Mouse (Mus musculus) midbrain, postnatal 0 days (tissue): Measurements from ENCODE around the gene Smyd2. TPM values are rescaled to one million over a fixed set of nuclear protein-coding genes. Genes with fewer than 3 reads are reported as not detected.

Source experiments
- ATAC-seq: fragments of 200-750 bp; cut with Nextera tagmentation; 2 replicates; pipeline ENCODE4 v1.8.0; 2017; ENCODE audit warnings: moderate number of reproducible peaks, mild to moderate bottlenecking, moderate TSS enrichment, moderate library complexity; ENCODE audit not compliant: low FRiP score
- DNase-seq: peaks from one replicate; pipeline ENCODE4 v3.0.0-alpha.2; 2015; ENCODE audit warnings: low spot score
- H3K27ac ChIP-seq: fragments of 300-500 bp; sonication (generic); 2 replicates; pipeline ENCODE4 v1.5.1; 2014; ENCODE audit warnings: low read depth, mild to moderate bottlenecking, low read length, mixed read lengths
- H3K27me3 ChIP-seq: fragments of 300-500 bp; sonication (generic); 2 replicates; pipeline ENCODE4 v1.6.1; 2014; ENCODE audit warnings: low read length, control low read depth, mixed read lengths; ENCODE audit not compliant: insufficient read depth
- H3K36me3 ChIP-seq: fragments of 300-500 bp; sonication (generic); 2 replicates; pipeline ENCODE4 v1.6.1; 2014; ENCODE audit warnings: low read length, control low read depth, mixed read lengths; ENCODE audit not compliant: insufficient read depth
- H3K4me1 ChIP-seq: fragments of 300-500 bp; sonication (generic); 2 replicates; pipeline ENCODE4 v1.6.1; 2014; ENCODE audit warnings: mild to moderate bottlenecking, control low read depth, antibody characterized with exemption, low read length, mixed read lengths; ENCODE audit not compliant: insufficient read depth
- H3K4me2 ChIP-seq: fragments of 300-500 bp; sonication (generic); 2 replicates; pipeline ENCODE4 v1.6.1; 2014; ENCODE audit warnings: low read depth, mild to moderate bottlenecking, low read length, mixed read lengths; ENCODE audit not compliant: poor library complexity, severe bottlenecking
- H3K4me3 ChIP-seq: fragments of 300-500 bp; sonication (generic); 2 replicates; pipeline ENCODE4 v1.5.1; 2014; ENCODE audit warnings: low read depth, mild to moderate bottlenecking, low read length, moderate library complexity
- H3K9ac ChIP-seq: fragments of 300-500 bp; sonication (generic); replicated peaks from 2 replicates; pipeline ENCODE4 v1.6.1; 2014; ENCODE audit warnings: mild to moderate bottlenecking, low read length, moderate library complexity, mixed read lengths; ENCODE audit not compliant: poor library complexity, severe bottlenecking
- H3K9me3 ChIP-seq: fragments of 300-500 bp; sonication (generic); 2 replicates; pipeline ENCODE4 v1.6.1; 2016; ENCODE audit warnings: low read length, control low read depth
- CTCF ChIP-seq: IDR thresholded peaks from 2 replicates; pipeline ENCODE4 v1.5.1; 2016; ENCODE audit warnings: antibody characterized with exemption, mild to moderate bottlenecking
- WGBS: fragments of 180-500 bp; shearing (Covaris S2); extraction: QIAGEN DNeasy Blood & Tissue Kit; methylation state at CpG from one replicate; pipeline ENCODE4 v1.1.7; 2014; 5-methylcytosine and 5-hydroxymethylcytosine counted together
- polyA plus RNA-seq: library from polyadenylated mRNA; unstranded; fragments of >200 nt; fragmentation: Nextera tagmentation; extraction: Ambion mirVana; gene quantifications from 2 replicates; pipeline ENCODE4 v1.2.1, GENCODE M21; 2015
- total RNA-seq: library from RNA; depleted of rRNA; stranded (reverse); fragments of >200 nt; gene quantifications from 2 replicates; pipeline ENCODE4 v1.2.3, GENCODE M21; 2014

Gene Smyd2
- total and polyA plus RNA-seq, 2 experiments from 2014 or later: 66.3 to 88.7 TPM

DNA sequence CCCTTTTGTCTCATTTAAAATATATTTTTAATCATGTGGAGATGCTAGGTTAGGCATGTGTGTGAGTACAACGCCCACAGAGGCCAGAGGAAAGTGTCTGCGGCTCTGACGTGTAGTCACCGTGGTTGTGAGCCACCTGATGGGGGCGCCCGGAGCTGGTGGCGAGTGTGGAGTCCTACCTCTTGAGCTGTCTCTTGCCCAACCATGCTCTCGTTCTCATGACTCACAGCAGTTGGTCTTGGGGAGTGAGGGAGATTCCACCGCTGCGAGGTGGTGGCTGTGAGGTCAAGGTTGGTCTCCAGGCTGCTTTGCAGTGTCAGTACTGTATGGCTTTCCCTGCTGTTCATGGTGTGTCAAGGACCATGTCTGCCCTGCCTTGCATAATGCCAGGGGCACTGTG, 54.1 kb downstream of the Smyd2 start:
- WGBS: 85% methylated on average over 10 of the region's 10 CpGs
- Histone ChIP-seq H3K27ac (no peak overlapping the region), H3K4me2 (no peak overlapping the region), H3K9ac (no peak overlapping the region), H3K4me3 (no peak overlapping the region), H3K36me3 (no peaks in the 10 kb centered on the region), H3K4me1 (no peaks in the 10 kb centered on the region; the same call in 1 of the 2 replicates), H3K9me3 (no peaks in the 10 kb centered on the region), H3K27me3 (no peaks in the 10 kb centered on the region)
- TF ChIP-seq CTCF: no peak
- DNase-seq: no peak
- ATAC-seq: no peak

DNA sequence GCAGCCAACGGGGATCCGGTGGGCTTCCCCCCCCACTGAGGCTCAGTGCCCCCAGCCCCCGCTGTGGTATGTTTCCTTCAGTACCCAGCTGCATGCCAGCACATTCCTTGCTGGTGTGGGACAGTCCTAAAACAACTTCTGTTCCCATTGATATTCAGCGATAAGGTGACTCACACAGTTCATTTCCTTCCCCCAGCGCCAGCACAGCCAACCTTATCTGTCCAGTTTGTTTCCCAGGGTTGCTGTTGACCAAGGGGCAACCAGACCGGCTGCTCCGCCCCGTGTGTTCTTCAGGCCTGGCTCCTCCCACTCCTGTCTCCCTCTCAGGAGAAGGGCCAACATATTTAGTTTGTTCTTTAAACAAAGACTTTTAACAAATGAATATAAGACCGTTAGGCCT, 54.7 kb downstream of the Smyd2 start:
- no peaks in the 10 kb centered on the region for H3K27me3 ChIP-seq
- no peak overlapping the region for H3K4me2 ChIP-seq
- 76% methylated on average over 9 of the region's 9 CpGs for WGBS
- DNase-seq (no peak), ATAC-seq (no peak)
- no peaks in the 10 kb centered on the region for H3K36me3 ChIP-seq
- no peak overlapping the region for H3K4me3 ChIP-seq
- H3K27ac ChIP-seq: no peak overlapping the region
- H3K4me1 ChIP-seq: no peaks in the 10 kb centered on the region; the same call in 1 of the 2 replicates
- no peak for TF ChIP-seq CTCF
- no peaks in the 10 kb centered on the region for H3K9me3 ChIP-seq
- no peak overlapping the region for H3K9ac ChIP-seq

GRCm38 (mm10) chr1:189867034-189867433, 55.1 kb downstream of the Smyd2 start:
- no peak for TF ChIP-seq CTCF
- Histone ChIP-seq H3K9me3 (no peaks in the 10 kb centered on the region), H3K4me3 (no peak overlapping the region), H3K4me1 (no peaks in the 10 kb centered on the region; the same call in 1 of the 2 replicates), H3K4me2 (no peak overlapping the region), H3K27ac (no peak overlapping the region), H3K36me3 (no peaks in the 10 kb centered on the region), H3K9ac (no peak overlapping the region), H3K27me3 (no peaks in the 10 kb centered on the region)
- ATAC-seq: no peak
- DNase-seq: no peak
- 63% methylated on average over 5 of the region's 5 CpGs for WGBS

- no peaks in the 10 kb centered on the region for H3K9me3 ChIP-seq
- TF ChIP-seq CTCF: no peak
- DNase-seq (no peak), ATAC-seq (no peak)
- no peak overlapping the region for H3K27ac ChIP-seq
- H3K9ac ChIP-seq: no peak overlapping the region
- 86% methylated on average over 6 of the region's 6 CpGs for WGBS
- H3K27me3 ChIP-seq: no peaks in the 10 kb centered on the region
- H3K4me1 ChIP-seq: no peaks in the 10 kb centered on the region; the same call in 1 of the 2 replicates
- no peaks in the 10 kb centered on the region for H3K36me3 ChIP-seq
- no peak overlapping the region for H3K4me2 ChIP-seq
- no peak overlapping the region for H3K4me3 ChIP-seq
Measured at GRCm38 (mm10) chr1:189866621-189867020, 55.5 kb downstream of the Smyd2 start.

- TF ChIP-seq CTCF: no peak
- ATAC-seq (peak; percentile 25; the same call in 1 of the 2 replicates), DNase-seq (peak; percentile 59)
- H3K9ac ChIP-seq: no peak overlapping the region
- no peak overlapping the region for H3K4me2 ChIP-seq
- 49% methylated on average over 15 of the region's 15 CpGs for WGBS
- H3K4me3 ChIP-seq: no peak overlapping the region
- H3K9me3 ChIP-seq: no peaks in the 10 kb centered on the region
- no peaks in the 10 kb centered on the region for H3K27me3 ChIP-seq
- H3K4me1 ChIP-seq: no peaks in the 10 kb centered on the region; the same call in 1 of the 2 replicates
- no peak overlapping the region for H3K27ac ChIP-seq
- H3K36me3 ChIP-seq: no peaks in the 10 kb centered on the region
Measured at GRCm38 (mm10) chr1:189864846-189865560, 57.2 kb downstream of the Smyd2 start.

GRCm38 (mm10) chr1:189864301-189864700, 57.9 kb downstream of the Smyd2 start:
- Histone ChIP-seq H3K27me3 (no peaks in the 10 kb centered on the region), H3K36me3 (no peaks in the 10 kb centered on the region), H3K9ac (no peak overlapping the region), H3K4me1 (no peaks in the 10 kb centered on the region; the same call in 1 of the 2 replicates), H3K27ac (no peak overlapping the region), H3K4me3 (no peak overlapping the region), H3K9me3 (no peaks in the 10 kb centered on the region), H3K4me2 (no peak overlapping the region)
- DNase-seq (no peak), ATAC-seq (no peak)
- TF ChIP-seq CTCF: no peak
- WGBS: 63% methylated on average over 9 of the region's 9 CpGs
